Mouse (Mus musculus): Measurements from ENCODE around the gene Tbcd.

The Tbcd gene

GRCm38 (mm10) chr11:121451753-121452635 lies at the start of gene Tbcd:
Gene Tbcd (plus strand): TSS chr11:121451949.
- DNase-seq (ENCODE audit: low spot score in 2 of 2): peak; percentile 95

GRCm38 (mm10) chr11:121407366-121408155 lies 44.2 kb upstream of the Tbcd start:
- no peak for DNase-seq (ENCODE audit: low spot score in 2 of 2)

- DNase-seq (ENCODE audit: low spot score in 2 of 2): no peak
Measured at GRCm38 (mm10) chr11:121414762-121415161, 37.0 kb upstream of the Tbcd start.

- DNase-seq (ENCODE audit: low spot score in 2 of 2): no peak
Measured at GRCm38 (mm10) chr11:121415351-121415750, 36.4 kb upstream of the Tbcd start.

DNA sequence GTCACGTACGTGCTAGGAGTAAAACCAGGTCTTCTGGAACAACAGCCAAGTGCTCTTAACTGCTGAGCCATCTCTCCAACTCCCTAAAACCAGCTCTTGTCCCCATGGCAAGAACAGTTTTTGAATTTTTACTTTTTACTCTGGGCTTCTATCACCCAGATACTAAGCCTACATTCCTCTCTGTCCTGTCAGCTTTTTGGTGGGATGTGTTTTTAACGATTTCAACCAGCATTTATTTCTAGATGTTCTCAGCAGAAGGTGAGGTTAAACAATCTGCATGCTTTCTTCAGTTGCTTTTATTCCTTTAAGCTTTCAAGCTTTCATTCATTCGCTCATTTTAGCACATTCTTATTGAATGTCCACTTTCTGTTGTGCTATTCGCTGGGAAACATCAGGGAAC lies 33.8 kb upstream of the Tbcd start:
- no peak for DNase-seq (ENCODE audit: low spot score in 2 of 2)

DNA sequence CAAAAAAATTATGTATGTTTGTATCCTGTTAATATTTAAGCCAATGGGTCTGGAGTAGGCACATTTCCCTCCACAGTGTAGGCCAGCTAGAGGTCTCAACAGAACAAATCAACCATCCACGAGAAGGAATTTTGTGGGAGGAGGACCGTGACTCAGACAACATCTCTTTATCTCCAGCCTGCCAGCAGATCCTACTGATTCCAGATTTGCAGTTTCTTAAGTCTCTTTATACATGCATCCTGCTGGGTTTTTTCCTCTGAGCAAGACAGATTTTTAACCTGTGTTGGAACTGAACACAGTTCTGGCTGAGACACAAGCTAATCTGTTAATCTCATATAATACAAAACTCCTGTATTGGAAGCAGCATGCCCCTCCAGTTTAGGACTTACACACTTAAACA lies 32.8 kb upstream of the Tbcd start:
- no peak for DNase-seq (ENCODE audit: low spot score in 2 of 2)

- DNase-seq (ENCODE audit: low spot score in 2 of 2): no peak
Measured at GRCm38 (mm10) chr11:121420379-121420778, 31.4 kb upstream of the Tbcd start.

- peak; percentile 99 to 100 for DNase-seq (ENCODE audit: low spot score in 2 of 2)
Measured at GRCm38 (mm10) chr11:121420830-121421552, 30.8 kb upstream of the Tbcd start, which contains the start of gene Fn3krp. Gene Fn3krp (plus strand): TSS chr11:121421401.

DNA sequence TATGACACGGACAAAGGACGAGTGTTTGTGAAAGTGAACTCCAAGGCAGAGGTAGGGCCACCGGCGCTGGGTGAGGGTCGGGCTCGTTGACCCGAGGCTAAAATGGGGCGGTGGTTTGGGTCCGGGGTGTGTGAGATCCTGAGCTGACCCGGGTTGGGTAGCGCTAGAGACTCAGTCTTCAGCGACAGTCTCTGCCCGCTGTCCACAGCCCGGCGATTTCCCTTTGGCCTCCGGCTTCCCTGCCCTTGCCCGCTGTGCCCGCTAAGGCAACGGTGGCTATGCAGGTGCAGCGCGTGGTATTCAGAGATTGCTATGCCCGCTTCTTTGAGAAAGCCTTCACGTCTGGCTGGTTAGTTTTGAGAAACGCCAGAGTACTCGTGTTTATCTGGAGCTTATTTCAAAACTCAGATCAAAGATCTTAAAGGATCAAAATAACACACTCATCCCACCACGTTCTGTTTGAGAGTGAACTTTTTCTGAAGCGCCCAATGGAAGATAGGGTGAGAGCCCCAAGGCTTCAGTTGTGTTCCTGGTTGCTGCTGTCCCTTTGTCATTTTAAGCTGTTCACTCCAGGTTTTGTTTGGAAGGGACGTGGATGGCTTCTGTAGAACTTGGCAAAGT lies 30.1 kb upstream of the Tbcd start:
- DNase-seq (ENCODE audit: low spot score in 2 of 2): peak in 1 of 2 experiments; percentile 14

GRCm38 (mm10) chr11:121433397-121433796 lies 18.4 kb upstream of the Tbcd start:
- no peak for DNase-seq (ENCODE audit: low spot score in 2 of 2)

DNA sequence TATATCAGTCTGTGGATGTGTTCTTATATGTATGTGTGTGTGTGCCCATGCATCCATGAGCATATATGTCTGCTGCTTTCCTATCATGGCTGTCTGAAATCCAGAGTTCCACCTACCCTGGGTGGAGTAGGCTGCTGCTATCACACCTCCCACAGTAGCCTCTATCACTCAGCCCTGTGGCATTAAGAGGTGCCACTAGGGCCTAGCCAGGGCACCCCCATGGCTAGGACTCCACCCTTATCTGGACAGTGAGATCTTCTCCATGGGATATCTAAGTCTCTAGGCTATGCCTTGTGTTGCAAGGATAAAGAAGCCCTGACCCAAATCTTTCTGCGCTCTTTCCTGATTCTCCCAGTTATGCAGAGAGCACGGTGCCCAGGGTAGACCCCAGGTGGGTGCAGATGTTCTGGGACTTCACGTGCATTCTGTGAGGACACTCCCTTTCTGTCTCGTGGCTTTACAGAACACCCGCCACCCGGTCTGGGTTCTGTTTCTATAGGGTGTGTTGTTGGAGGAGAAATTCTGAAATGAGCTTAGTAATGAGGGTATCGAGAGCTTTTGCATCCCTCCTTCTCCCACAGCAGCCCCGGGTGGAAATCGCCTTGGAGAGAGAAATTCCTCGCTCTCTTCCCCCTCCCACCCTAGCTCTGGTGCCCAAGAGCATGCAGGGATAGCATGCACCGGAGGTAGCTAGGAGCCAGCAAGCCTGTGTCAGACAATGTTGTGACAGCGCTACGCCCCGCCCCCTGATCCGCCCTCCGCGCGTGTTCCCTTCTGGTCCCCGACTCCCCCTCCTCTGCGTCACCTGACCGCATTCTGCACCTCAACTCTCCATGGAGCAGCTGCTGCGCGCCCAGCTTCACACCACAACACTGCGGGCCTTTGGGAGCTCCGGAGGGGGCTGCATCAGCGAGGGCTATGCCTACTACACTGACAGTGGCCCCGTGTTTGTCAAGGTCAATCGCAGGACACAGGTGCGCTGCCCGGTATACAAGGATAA lies 17.3 kb upstream of the Tbcd start, which contains the start of gene Fn3k:
Fn3k (plus strand) TSS at position 758 of the 1,000 bp plus-strand sequence.
- peak; percentile 73 to 91 for DNase-seq (ENCODE audit: low spot score in 2 of 2)

GRCm38 (mm10) chr11:121437236-121437635 lies 14.5 kb upstream of the Tbcd start:
- DNase-seq (ENCODE audit: low spot score in 2 of 2): no peak

- DNase-seq (ENCODE audit: low spot score in 2 of 2): no peak
Measured at GRCm38 (mm10) chr11:121439686-121440292, 12.0 kb upstream of the Tbcd start.

GRCm38 (mm10) chr11:121441653-121442052 lies 10.1 kb upstream of the Tbcd start:
- no peak for DNase-seq (ENCODE audit: low spot score in 2 of 2)

GRCm38 (mm10) chr11:121442076-121442475 lies 9.7 kb upstream of the Tbcd start:
- DNase-seq (ENCODE audit: low spot score in 2 of 2): no peak

- DNase-seq (ENCODE audit: low spot score in 2 of 2): no peak
Measured at GRCm38 (mm10) chr11:121451216-121451726, 478 bp upstream of the Tbcd start.

DNA sequence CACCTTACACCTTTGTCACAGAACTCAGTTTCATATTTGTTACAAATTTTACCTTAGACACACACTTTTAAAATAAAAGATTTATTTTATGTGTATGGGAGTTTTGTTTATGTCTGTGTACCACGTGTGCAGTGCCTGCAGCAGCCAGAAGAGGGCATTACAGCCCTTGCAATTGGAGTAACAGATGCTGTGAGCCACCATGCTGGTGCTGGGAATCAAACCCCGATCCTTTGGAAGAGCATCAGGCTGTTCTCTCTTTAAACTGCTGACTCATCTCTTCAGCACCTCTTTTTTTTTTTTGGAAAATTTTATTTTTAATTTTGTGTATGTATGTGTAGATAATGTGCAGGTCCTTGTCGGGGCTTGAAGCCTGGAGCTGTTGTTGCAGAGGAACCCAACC lies 6.1 kb downstream of the Tbcd start:
- no peak for DNase-seq (ENCODE audit: low spot score in 2 of 2)

- DNase-seq (ENCODE audit: low spot score in 2 of 2): no peak
Measured at GRCm38 (mm10) chr11:121467408-121467807, 15.7 kb downstream of the Tbcd start.

GRCm38 (mm10) chr11:121474831-121475230 lies 23.1 kb downstream of the Tbcd start:
- no peak for DNase-seq (ENCODE audit: low spot score in 2 of 2)

All from urinary bladder, postnatal 36 days (tissue).